Mouse (Mus musculus) forebrain, embryonic 14.5 days (tissue): ENCODE data around the gene Aars. TPM values are rescaled to one million over a fixed set of nuclear protein-coding genes. Genes with fewer than 3 reads are reported as not detected.

Source experiments
- ATAC-seq: fragments of 200-750 bp; cut with Nextera tagmentation; 2 replicates; pipeline ENCODE4 v1.8.0; 2017; ENCODE audit warnings: mild to moderate bottlenecking, moderate library complexity
- DNase-seq: peaks from one replicate; pipeline ENCODE4 v3.0.0-alpha.2; 2015; ENCODE audit warnings: low spot score
- H3K27ac ChIP-seq: fragments of 300-500 bp; sonication (generic); 2 replicates; pipeline ENCODE4 v1.5.1; 2014; ENCODE audit warnings: low read depth, mild to moderate bottlenecking, control low read depth, low read length, moderate library complexity
- H3K27me3 ChIP-seq: fragments of 300-500 bp; sonication (generic); replicated peaks from 2 replicates; pipeline ENCODE4 v1.6.1; 2014; ENCODE audit warnings: low read length, control low read depth, mixed read lengths; ENCODE audit not compliant: control insufficient read depth, insufficient read depth
- H3K36me3 ChIP-seq: fragments of 300-500 bp; sonication (generic); 2 replicates; pipeline ENCODE4 v1.6.1; 2014; ENCODE audit warnings: low read length, control low read depth; ENCODE audit not compliant: control insufficient read depth, insufficient read depth
- H3K4me1 ChIP-seq: fragments of 300-500 bp; sonication (generic); 2 replicates; pipeline ENCODE4 v1.6.1; 2014; ENCODE audit warnings: antibody characterized with exemption, low read length, control low read depth; ENCODE audit not compliant: control insufficient read depth, insufficient read depth
- H3K4me2 ChIP-seq: fragments of 300-500 bp; sonication (generic); 2 replicates; pipeline ENCODE4 v1.6.1; 2014; ENCODE audit warnings: mild to moderate bottlenecking, control low read depth, low read length
- H3K4me3 ChIP-seq: fragments of 300-500 bp; sonication (generic); 2 replicates; pipeline ENCODE4 v1.5.1; 2014; ENCODE audit warnings: low read depth, low read length, control low read depth
- H3K9ac ChIP-seq: fragments of 300-500 bp; sonication (generic); 2 replicates; pipeline ENCODE4 v1.6.1; 2014; ENCODE audit warnings: mild to moderate bottlenecking, low read length, control low read depth, moderate library complexity
- H3K9me3 ChIP-seq: fragments of 300-500 bp; sonication (generic); replicated peaks from 2 replicates; pipeline ENCODE4 v1.6.1; 2016; ENCODE audit warnings: low read length, control low read depth, mixed read lengths; ENCODE audit not compliant: control insufficient read depth
- WGBS: fragments of 180-500 bp; shearing (Covaris S2); extraction: QIAGEN DNeasy Blood & Tissue Kit; methylation state at CpG from one replicate; pipeline ENCODE4 v1.1.7; 2014; 5-methylcytosine and 5-hydroxymethylcytosine counted together
- polyA plus RNA-seq: library from polyadenylated mRNA; unstranded; fragments of >200 nt; fragmentation: Nextera tagmentation; extraction: Ambion mirVana; gene quantifications from 2 replicates; pipeline ENCODE4 v1.2.1, GENCODE M21; 2014

Aars gene
- polyA plus RNA-seq, 1 experiment from 2014 or later, result 61.8 TPM

GRCm38 (mm10) chr8:111044003-111044734 is 11.2 kb downstream of the Aars start:
- Histone ChIP-seq H3K4me3 (no peak overlapping the region), H3K36me3 (peaks cover 99% of the 10 kb centered on the region), H3K27ac (no peak overlapping the region), H3K4me1 (no peaks in the 10 kb centered on the region), H3K4me2 (no peak overlapping the region), H3K27me3 (no peaks in the 10 kb centered on the region), H3K9me3 (no peaks in the 10 kb centered on the region), H3K9ac (no peak overlapping the region)
- 44% methylated on average over 2 of the region's 2 CpGs for WGBS
- DNase-seq, result no peak
- no peak for ATAC-seq

GRCm38 (mm10) chr8:111048694-111049093 is 15.8 kb downstream of the Aars start:
- H3K9me3 ChIP-seq, result no peaks in the 10 kb centered on the region
- no peak overlapping the region for H3K27ac ChIP-seq
- 99% methylated on average over 2 of the region's 2 CpGs for WGBS
- no peaks in the 10 kb centered on the region for H3K27me3 ChIP-seq
- H3K4me2 ChIP-seq, result no peak overlapping the region
- DNase-seq (no peak), ATAC-seq (no peak)
- H3K4me1 ChIP-seq, result no peaks in the 10 kb centered on the region
- H3K9ac ChIP-seq, result no peak overlapping the region
- H3K36me3 ChIP-seq, result peaks cover 98% of the 10 kb centered on the region
- H3K4me3 ChIP-seq, result no peak overlapping the region

- no peak overlapping the region for H3K27ac ChIP-seq
- H3K27me3 ChIP-seq, result no peaks in the 10 kb centered on the region
- no peaks in the 10 kb centered on the region for H3K4me1 ChIP-seq
- DNase-seq (no peak), ATAC-seq (no peak)
- 96% methylated on average over 7 of the region's 7 CpGs for WGBS
- H3K9ac ChIP-seq, result no peak overlapping the region
- no peak overlapping the region for H3K4me3 ChIP-seq
- H3K9me3 ChIP-seq, result no peaks in the 10 kb centered on the region
- peaks cover 98% of the 10 kb centered on the region for H3K36me3 ChIP-seq
- H3K4me2 ChIP-seq, result no peak overlapping the region
Observed at GRCm38 (mm10) chr8:111049106-111049505, 16.2 kb downstream of the Aars start.

GRCm38 (mm10) chr8:111053827-111054518 is 21.0 kb downstream of the Aars start:
- H3K27ac ChIP-seq, result no peak overlapping the region
- H3K9ac ChIP-seq, result no peak overlapping the region
- peaks cover 8% of the 10 kb centered on the region for H3K4me1 ChIP-seq
- DNase-seq (no peak), ATAC-seq (no peak)
- H3K27me3 ChIP-seq, result no peaks in the 10 kb centered on the region
- H3K36me3 ChIP-seq, result peaks cover 75% of the 10 kb centered on the region
- H3K9me3 ChIP-seq, result no peaks in the 10 kb centered on the region
- H3K4me2 ChIP-seq, result no peak overlapping the region
- no peak overlapping the region for H3K4me3 ChIP-seq
- WGBS, result 92% methylated on average over 12 of the region's 12 CpGs

GRCm38 (mm10) chr8:111055031-111055634 is 22.2 kb downstream of the Aars start:
- no peaks in the 10 kb centered on the region for H3K27me3 ChIP-seq
- H3K4me3 ChIP-seq, result no peak overlapping the region
- peaks cover 63% of the 10 kb centered on the region for H3K36me3 ChIP-seq
- WGBS, result 89% methylated on average over 17 of the region's 17 CpGs
- peaks cover 8% of the 10 kb centered on the region for H3K4me1 ChIP-seq
- DNase-seq (no peak), ATAC-seq (no peak)
- no peaks in the 10 kb centered on the region for H3K9me3 ChIP-seq
- no peak overlapping the region for H3K9ac ChIP-seq
- no peak overlapping the region for H3K4me2 ChIP-seq
- no peak overlapping the region for H3K27ac ChIP-seq

- no peak overlapping the region for H3K4me2 ChIP-seq
- H3K36me3 ChIP-seq, result peaks cover 58% of the 10 kb centered on the region
- H3K27me3 ChIP-seq, result no peaks in the 10 kb centered on the region
- no peak overlapping the region for H3K9ac ChIP-seq
- ATAC-seq, result peak; percentile 17; the same call in 1 of the 2 replicates
- H3K27ac ChIP-seq, result no peak overlapping the region
- DNase-seq, result no peak
- WGBS, result 73% methylated on average over 2 of the region's 2 CpGs
- no peaks in the 10 kb centered on the region for H3K9me3 ChIP-seq
- peaks cover 8% of the 10 kb centered on the region for H3K4me1 ChIP-seq
- peak overlapping the region; percentile 96; the same call in 1 of the 2 replicates for H3K4me3 ChIP-seq
Observed at GRCm38 (mm10) chr8:111055661-111056060, 22.7 kb downstream of the Aars start.

GRCm38 (mm10) chr8:111056158-111056663 is 23.3 kb downstream of the Aars start, which contains the start of gene Exosc6:
TSS of gene Exosc6 (plus strand) at chr8:111056339.
- WGBS, result under 1% methylated on average over 65 of the region's 68 CpGs
- ATAC-seq, result peak; percentile 97
- peaks cover 12% of the 10 kb centered on the region for H3K4me1 ChIP-seq
- no peaks in the 10 kb centered on the region for H3K27me3 ChIP-seq
- no peaks in the 10 kb centered on the region for H3K9me3 ChIP-seq
- peak within 1 kb of the TSS; percentile 84 for H3K9ac ChIP-seq
- peak within 1 kb of the TSS; percentile 48; the same call in 1 of the 2 replicates for H3K27ac ChIP-seq
- H3K36me3 ChIP-seq, result peaks cover 53% of the 10 kb centered on the region
- H3K4me3 ChIP-seq, result peak within 1 kb of the TSS; percentile 96
- DNase-seq, result peak; percentile 97
- H3K4me2 ChIP-seq, result peak within 1 kb of the TSS; percentile 98

GRCm38 (mm10) chr8:111056691-111057293 is 23.8 kb downstream of the Aars start:
- H3K27ac ChIP-seq, result peak overlapping the region; percentile 48; the same call in 1 of the 2 replicates
- peak overlapping the region; percentile 84 for H3K9ac ChIP-seq
- peak; percentile 34 for DNase-seq
- H3K9me3 ChIP-seq, result no peaks in the 10 kb centered on the region
- H3K4me2 ChIP-seq, result peak overlapping the region; percentile 98
- peak; percentile 72 for ATAC-seq
- peaks cover 14% of the 10 kb centered on the region for H3K4me1 ChIP-seq
- peak overlapping the region; percentile 96 for H3K4me3 ChIP-seq
- WGBS, result under 1% methylated on average over 56 of the region's 63 CpGs
- H3K27me3 ChIP-seq, result no peaks in the 10 kb centered on the region
- H3K36me3 ChIP-seq, result peaks cover 48% of the 10 kb centered on the region
